Mouse (Mus musculus): ENCODE results near the gene Mrtfa.

The Mrtfa gene

DNA sequence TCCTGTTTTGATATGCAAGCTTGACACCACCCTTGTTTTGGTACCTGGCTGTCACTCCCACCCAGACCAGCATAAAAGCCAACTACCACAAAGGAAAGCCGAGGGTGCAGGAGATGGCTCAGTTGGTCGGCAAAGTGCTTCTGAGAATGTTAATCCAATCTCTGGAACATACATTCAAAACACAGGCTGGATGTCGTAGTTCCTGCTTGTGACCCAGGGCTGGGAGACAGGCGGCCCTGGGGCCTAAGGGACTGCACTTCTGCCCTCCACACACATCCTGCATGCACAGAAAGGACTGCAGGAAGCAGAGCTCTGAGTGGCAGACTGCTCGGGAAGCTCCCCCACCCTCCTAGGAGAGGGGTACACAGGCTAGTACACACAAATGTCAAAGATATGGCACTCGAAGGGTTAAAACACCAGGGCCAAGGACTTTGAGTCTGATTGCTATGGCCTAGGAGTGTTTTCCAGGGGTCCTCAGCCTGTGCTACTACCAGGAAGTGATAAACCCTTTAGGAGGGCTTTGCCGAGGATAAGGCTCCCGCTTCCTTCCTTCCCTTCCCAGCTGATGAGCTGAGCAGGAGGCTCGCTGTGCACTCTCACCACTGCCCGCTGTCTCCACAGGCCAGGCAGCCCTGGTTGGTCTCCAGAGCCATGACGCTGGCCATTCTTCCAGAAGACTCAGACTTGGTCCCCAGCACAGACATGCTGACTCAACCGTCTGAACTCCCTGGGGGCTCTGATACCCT, 155.0 kb downstream of the Mrtfa start:
- no peak for DNase-seq (ENCODE audit: extremely low read depth, low read depth, low spot score)

DNA sequence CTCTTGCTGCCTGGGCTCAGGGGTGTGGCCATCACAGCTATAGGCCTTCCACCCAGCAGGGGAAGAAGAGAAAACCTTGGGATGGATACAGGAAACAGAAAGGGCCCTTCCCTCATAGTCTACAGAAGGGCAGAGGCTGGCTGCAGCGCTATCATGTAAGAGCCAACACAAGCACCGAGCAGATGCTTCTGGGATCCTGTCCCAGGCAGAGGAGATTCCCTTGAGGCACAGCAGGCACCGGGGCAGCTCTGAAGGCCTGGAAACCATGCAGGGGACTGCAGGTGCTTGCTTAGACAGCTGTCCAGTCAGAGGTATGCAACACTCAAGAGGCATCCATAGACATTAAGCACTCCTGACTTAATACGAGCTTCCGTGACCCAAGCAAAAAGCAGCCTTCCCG, 156.4 kb downstream of the Mrtfa start:
- no peak for DNase-seq (ENCODE audit: extremely low read depth, low read depth, low spot score)

DNA sequence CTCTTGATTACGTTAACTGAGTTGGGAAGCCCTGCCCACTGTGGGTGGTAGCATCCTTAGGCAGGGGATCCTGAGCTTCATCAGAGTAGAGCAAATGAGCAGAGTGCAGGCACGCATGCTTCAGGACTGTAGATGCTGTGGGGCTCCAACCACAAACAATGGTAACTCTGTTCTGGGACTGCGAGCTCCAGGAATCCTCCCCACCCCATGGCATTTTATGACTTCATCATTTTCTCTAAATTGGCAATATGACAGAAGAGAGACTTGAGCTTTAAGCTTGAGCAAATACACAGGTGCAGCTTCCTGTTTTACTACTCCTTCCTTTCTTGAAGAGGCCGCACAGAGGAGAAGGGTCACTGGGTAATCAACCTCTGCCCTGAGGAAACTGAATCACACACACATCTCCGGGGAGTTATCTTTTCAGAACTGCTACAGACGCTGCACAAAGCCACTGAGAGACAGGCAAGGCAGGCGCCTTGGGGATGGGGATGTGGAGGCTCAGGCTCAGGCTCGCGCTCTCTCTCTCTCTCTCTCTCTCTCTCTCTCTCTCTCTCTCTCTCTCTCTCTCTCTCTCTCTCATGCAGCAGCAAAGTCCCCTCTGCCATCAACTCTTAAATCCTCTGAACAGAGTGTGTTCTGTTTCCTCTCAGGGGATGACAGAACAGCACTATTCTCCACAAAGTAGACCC, 157.5 kb downstream of the Mrtfa start:
- no peak for DNase-seq (ENCODE audit: extremely low read depth, low read depth, low spot score)

DNA sequence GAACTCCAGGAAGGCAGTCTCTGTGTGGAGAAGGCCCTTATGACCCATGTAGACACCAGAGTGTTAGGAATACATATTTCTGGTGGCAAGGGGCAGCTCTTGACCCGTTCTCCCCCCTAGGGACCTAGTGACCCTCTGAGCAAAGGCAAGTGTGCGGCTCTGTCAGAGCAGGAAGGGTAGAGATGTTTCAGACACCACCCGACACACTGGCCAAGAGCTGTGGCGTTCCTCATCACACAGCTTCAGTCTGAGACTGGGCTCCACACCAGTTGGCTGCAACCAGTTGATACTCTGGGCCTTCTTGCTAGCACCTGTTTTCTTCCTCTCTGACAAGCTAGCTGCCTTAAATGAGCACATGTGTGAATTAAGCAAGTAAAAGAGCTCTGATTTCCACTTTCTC, 158.9 kb downstream of the Mrtfa start:
- no peak for DNase-seq (ENCODE audit: extremely low read depth, low read depth, low spot score)

GRCm38 (mm10) chr15:81030891-81031425, 159.6 kb downstream of the Mrtfa start:
- DNase-seq (ENCODE audit: extremely low read depth, low read depth, low spot score): no peak

- no peak for DNase-seq (ENCODE audit: extremely low read depth, low read depth, low spot score)
These were observed 163.0 kb downstream of the Mrtfa start for GRCm38 (mm10) chr15:81027378-81028173.

DNA sequence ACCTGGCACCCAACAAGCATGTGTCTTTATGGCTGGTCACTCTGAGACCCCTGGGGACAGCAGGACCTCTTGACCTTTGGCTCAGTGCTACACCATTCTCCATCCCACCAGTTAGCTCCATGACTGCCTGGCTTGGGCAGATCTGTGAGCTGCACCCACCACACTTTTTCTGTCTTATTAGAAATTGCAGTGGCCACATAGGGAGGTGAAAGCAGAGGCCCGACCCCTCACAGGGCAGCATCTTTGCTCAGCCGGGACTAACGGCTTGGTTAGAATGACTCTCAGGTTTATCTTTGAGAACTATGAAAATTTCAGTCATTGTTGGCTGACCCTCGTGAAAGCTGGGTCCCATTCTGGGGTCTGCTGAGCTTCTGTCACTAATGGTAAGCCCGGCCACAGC, 163.7 kb downstream of the Mrtfa start:
- DNase-seq (ENCODE audit: extremely low read depth, low read depth, low spot score): no peak

DNA sequence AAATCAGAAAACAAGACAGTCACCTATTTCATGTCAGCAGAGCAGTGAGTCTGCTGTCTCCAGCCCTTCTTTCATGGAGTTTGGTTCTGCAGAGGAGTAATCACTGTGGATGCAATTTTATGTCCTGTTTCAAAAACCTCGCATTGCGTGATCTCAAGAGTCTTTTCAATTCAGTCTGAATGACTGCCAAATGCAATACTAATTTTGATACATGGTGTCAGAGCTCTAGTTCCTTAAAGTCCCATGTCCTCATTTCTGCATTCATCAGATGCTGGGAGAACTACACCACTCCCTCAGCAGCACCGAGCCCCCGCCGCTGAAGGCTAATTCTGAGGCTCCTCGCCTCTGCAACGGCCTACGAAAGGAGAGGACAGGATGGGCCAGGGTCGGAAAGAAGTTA, 166.7 kb downstream of the Mrtfa start:
- no peak for DNase-seq (ENCODE audit: extremely low read depth, low read depth, low spot score)

- DNase-seq (ENCODE audit: extremely low read depth, low read depth, low spot score): no peak
These were observed 168.1 kb downstream of the Mrtfa start for GRCm38 (mm10) chr15:81022437-81022836.

GRCm38 (mm10) chr15:81021377-81021776, 169.2 kb downstream of the Mrtfa start:
- DNase-seq (ENCODE audit: extremely low read depth, low read depth, low spot score): no peak

DNA sequence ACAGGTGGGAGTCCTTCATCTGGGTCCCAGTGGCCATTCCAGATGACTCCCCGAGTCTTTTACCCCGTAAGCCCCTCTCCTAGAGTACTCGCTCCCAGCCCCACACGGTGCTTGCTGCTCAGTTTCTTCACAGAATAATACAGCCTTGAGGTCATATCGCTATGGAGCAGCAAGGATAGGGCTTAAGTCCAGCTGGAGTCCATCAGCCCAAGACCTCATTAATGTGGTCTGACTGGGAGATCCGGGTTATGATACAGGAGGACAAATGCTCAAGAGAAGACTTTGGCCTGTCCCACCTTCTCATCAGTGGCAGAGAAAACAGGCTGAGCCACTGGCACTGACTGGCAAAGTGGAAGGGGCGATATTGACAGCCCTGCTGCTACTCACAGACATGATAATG, 173.2 kb downstream of the Mrtfa start:
- DNase-seq (ENCODE audit: extremely low read depth, low read depth, low spot score): no peak

DNA sequence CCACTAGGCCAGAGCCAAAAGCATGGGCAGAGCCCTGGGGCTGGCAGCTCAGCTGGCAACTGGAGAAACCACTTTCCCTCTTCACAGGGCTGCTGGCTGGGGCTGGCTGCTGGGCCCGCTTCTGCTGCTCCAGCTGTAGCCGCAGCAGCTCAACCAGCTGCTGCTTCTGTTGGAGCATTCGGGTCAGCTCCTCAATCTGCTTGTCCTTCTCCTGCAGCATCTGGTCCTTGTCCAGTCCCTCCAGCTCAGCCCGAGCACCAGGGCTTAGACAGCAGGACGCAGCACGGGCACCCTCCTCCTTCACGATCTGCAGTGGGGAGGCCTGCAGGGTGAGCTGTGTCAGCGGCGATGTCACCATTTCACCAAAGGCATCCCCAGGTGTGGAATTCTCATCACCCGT, 174.1 kb downstream of the Mrtfa start:
- no peak for DNase-seq (ENCODE audit: extremely low read depth, low read depth, low spot score)

DNA sequence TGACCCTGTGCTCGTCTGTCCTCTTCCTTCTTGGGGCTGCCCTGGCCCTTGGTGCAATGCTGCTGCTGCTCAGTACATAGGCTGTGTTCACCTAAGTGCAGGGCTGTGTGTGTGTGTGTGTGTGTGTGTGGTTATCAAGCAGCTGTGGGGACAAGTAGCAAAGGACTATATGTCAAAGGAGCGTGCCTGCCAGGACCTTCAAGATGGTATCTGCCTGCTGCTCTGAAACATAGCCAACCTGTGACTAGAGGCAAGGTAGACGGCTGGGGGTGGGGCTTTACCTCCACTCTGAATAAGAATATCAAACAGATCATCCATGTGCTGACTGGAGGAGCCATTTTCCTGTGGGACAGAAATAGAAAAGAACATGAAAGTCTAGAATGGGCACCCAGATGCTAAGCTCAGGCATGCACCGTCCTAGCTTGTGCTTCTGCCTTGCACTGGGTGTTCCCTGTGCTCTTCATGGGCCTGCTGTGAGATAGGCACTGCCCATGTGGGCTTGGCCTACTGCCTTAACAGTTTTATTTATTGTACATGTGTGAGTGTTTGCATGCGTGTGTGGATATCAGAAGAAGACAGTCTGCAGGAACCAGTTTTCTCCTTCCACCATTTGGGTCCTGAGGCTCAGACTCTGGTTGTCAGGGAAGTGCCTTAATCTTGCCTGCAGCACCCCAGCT, 175.4 kb downstream of the Mrtfa start:
- DNase-seq (ENCODE audit: extremely low read depth, low read depth, low spot score): no peak

DNA sequence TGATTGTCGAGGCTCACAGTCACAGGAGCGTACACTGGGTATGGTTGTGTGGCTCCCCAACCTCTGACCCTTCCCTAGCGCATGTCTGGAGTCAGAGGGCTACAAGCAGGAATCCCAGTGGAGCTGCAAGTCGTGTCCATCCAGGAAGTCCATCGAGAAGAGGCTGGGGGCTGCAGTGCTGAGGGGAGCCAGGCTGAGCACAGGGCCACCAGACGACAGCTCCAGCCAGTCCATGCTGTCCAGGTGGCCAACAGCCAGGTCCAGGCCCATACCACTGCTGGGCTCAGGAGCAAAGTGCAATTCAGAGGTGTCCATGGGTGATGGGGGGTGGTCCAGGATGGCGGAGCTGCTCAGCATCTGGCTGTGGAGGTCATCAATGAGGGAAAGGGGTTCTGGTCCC, 177.4 kb downstream of the Mrtfa start:
- DNase-seq (ENCODE audit: extremely low read depth, low read depth, low spot score): no peak

- DNase-seq (ENCODE audit: extremely low read depth, low read depth, low spot score): no peak
These were observed 178.2 kb downstream of the Mrtfa start for GRCm38 (mm10) chr15:81012359-81012758.

DNA sequence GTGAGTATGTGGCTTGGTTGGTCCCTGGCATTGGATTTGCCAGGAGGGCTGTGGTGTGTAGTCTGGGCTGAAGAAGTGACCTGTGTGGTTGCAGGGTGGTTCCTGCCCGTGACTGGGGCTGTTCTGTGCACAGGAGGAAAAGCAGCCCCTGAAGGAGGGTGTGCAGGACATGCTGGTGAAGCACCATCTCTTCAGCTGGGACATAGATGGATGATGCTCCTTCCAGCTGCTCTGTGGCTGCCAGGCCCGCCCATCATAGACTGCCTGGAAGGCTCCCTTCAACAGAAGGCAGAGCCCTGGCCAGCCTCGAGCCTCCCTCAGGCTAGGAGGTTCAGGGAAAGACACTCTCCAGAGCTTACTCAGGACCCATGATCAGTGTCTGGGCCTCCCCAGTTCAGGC, 179.0 kb downstream of the Mrtfa start:
- DNase-seq (ENCODE audit: extremely low read depth, low read depth, low spot score): no peak

DNA sequence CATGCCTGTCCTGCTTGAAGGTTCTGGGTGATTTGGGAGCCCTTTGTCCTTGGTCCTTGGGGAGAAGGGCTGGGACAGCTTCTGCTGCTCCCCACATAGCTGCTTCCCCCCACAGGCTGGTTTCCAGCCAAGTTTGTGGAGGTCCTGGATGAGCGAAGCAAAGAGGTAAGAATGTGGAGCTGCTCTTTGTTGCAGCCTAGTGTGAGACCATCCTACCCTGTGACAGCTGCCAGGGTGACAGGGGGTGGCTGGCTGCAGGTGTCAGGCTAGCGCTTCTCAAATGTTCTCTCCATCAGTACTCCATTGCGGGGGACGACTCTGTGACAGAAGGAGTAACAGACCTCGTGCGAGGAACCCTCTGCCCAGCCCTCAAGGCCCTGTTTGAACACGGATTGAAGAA, 180.4 kb downstream of the Mrtfa start:
- DNase-seq (ENCODE audit: extremely low read depth, low read depth, low spot score): no peak

GRCm38 (mm10) chr15:81008689-81009123, 181.9 kb downstream of the Mrtfa start:
- DNase-seq (ENCODE audit: extremely low read depth, low read depth, low spot score): no peak

DNA sequence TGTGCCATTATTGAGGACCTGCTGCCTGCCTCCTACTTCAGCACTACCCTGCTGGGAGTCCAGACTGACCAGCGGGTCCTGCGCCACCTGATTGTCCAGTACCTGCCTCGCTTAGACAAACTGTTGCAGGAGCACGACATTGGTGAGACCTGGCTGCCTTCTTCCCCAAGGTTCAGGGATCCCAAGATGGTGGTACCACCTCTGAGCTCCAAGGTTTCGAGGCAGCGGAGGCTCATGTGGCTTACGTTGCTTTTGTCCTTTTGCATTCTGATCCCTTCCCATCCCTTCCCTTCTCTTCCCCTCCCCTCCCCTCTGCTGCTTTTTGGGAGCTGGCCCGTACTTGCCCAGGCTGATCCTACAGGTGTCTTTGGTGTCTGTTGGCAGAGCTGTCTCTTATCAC, 182.7 kb downstream of the Mrtfa start:
- no peak for DNase-seq (ENCODE audit: extremely low read depth, low read depth, low spot score)

DNA sequence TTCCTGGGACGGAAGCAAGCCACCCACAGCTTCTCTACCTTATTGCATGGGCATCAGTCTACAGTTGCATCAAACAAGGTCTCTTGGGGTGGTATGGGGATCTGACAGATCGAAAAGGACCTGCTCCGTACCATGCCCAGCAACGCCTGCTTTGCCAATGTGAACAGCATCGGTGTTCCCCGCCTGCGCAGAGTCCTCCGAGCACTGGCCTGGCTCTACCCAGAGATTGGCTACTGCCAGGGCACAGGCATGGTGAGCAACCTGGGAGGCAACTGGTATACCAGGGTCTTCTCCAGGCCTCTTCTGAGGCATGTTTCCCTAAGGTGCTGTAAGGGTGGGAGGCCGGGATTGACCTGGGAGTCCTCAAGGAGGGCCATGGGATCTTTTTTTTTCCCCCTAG, 183.2 kb downstream of the Mrtfa start:
- DNase-seq (ENCODE audit: extremely low read depth, low read depth, low spot score): no peak

DNA sequence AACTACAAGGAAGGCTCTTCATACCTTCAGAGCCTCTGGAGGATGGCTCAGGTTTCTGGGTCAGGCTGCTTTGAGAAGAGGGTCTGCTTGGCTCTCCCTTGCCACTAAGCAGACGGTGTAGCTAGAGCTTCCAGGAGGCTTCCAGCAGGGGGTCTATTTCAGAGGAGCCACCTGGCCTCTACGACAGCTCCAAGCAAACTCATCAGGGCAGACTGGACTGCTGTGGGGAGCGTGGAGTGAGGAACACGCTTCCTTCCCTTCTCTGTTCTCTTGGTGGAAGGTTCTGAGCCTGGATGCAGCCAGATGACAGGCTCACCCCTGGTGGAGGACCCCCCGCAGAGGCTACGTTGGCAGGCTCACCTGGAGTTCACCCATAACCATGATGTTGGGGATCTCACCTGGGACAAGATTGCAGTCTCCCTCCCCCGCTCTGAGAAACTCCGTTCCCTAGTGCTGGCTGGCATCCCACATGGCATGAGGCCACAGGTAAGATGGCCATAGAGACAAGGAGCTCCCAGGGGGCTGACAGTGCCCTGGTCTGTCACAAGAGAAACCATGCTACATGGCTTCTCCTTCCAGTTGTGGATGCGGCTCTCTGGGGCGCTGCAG, 184.3 kb downstream of the Mrtfa start:
- no peak for DNase-seq (ENCODE audit: extremely low read depth, low read depth, low spot score)

Measured in fat pad, adult 2 months (tissue).